Mouse (Mus musculus): ENCODE measurements around the gene Gabbr2. TPM values are rescaled to one million over a fixed set of nuclear protein-coding genes. Genes with fewer than 3 reads are reported as not detected.

Gene Gabbr2
- total RNA-seq, 2 experiments from 2014 or later: 203 to 223 TPM

DNA sequence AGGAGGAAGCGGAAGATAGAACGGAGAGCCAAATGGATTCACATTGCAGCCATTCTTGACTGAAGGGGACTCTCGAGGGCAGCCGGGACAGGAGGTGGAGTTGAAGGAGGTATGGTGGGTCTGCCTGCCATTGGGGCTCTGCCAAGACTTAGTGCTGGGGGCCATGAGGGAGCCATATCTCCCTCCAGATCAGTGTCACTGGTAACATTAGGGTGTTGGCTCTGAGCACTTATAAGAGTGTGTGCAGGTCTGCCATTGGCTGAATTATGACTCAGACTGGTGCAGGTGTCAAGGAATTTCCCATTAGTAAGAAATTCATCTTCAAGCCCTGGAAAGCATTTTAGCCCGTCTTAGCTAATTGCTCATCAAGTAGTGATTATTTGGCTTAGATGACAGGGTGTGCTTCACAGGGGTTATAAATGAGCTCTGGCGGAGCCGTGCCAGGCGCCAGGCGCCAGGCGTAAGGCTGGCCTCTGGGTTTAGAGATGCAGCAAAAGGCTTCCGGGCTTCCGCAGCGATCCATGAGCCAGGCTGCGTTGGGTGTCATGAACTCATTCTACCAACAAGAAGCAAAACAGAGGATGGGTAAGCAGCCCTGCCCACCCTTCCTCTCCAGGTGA, 207.1 kb downstream of the Gabbr2 start:
- DNase-seq (ENCODE audit: low spot score in 2 of 2): no peak
- H3K4me3 ChIP-seq: no peak overlapping the region
- peak overlapping the region; percentile 36 for H3K27ac ChIP-seq
- TF ChIP-seq CTCF (conservative IDR thresholded peaks at IDR 0.05): no peak

DNA sequence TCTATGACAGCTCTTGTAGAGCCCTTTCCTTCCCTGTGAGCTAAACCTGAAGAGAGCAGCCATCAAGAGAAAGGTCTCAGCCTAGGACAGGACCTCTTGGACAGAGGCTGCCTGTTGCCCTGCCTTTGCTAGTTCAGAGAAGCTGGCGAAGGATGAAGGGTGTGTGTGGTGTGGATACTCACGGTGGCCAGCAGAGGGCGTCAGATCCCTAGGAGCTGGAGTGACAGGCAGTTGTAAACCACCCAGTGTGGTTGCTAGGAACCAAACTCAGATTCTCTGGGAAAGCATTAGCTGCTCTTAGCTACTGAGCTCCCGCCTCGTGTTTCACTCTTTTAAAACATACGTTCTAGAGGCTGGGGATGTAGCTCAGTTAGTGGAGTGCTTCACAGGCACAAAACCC, 210.6 kb downstream of the Gabbr2 start:
- H3K27ac ChIP-seq: no peak overlapping the region
- H3K4me3 ChIP-seq: no peak overlapping the region
- TF ChIP-seq CTCF (conservative IDR thresholded peaks at IDR 0.05): peak; percentile 71
- no peak for DNase-seq (ENCODE audit: low spot score in 2 of 2)

DNA sequence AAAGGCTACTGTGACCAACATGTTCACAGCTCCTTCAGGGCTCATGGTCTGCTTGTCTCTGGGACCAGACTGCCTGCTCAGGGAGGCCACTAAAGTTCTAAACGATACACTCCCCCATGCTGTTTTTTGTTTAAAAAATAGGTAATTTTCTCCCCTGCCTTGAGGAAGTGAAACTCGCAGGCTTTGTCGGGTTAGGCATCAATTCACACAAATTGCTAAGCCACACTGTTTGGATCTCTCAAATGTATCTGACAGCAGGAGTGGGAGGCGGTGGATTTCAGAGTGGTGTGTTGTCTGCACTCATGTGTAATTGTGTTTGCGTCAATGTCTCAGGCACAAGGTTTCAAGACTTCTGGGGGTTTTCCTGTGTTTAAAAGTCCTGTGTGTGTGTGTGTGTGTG, 215.7 kb downstream of the Gabbr2 start:
- DNase-seq (ENCODE audit: low spot score in 2 of 2): peak in 1 of 2 experiments; percentile 60
- no peak overlapping the region for H3K4me3 ChIP-seq
- peak overlapping the region; percentile 41; the same call in 1 of the 2 replicates for H3K27ac ChIP-seq
- no peak for TF ChIP-seq CTCF (conservative IDR thresholded peaks at IDR 0.05)

DNA sequence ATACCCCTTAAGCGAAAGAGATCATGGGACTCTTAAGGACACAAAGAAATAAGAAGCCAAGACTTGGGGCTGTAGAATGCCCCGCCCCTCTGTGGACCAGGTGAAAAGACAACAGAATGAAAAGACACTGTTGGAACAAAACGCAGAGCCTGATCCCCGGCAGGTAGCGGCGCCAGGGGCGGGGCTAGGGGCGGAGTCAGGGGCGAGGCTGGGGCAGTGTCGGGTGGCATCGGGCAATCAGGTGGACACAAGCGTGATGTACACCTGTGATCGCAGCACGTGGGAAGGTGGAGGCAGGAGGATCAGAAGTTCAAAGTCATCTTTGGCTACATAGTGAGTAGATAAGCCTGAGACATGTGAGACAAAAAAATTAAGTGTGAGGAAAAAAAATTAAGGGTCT, 217.0 kb downstream of the Gabbr2 start:
- TF ChIP-seq CTCF (conservative IDR thresholded peaks at IDR 0.05): no peak
- H3K27ac ChIP-seq: no peak overlapping the region
- no peak overlapping the region for H3K4me3 ChIP-seq
- no peak for DNase-seq (ENCODE audit: low spot score in 2 of 2)

DNA sequence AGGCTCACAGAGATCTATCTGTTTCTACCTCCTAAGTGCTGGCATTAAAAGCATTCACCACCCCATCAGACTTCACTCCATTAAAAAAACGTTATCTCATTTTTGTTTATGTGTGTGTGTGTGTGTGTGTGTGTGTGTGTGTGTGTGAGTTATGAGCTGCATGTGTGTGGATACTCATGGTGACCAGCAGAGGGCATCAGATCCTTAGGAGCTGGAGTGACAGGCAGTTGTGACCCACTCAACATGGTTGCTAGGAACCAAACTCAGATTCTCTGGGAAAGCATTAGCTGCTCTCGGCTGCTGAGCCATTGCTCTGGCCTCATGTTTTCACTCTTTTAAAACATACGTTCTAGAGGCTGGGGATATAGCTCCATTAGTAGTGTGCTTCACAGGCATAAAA, 218.4 kb downstream of the Gabbr2 start:
- no peak for DNase-seq (ENCODE audit: low spot score in 2 of 2)
- H3K27ac ChIP-seq: no peak overlapping the region
- TF ChIP-seq CTCF (conservative IDR thresholded peaks at IDR 0.05): peak; percentile 18; the same call in 1 of the 2 replicates
- no peak overlapping the region for H3K4me3 ChIP-seq

DNA sequence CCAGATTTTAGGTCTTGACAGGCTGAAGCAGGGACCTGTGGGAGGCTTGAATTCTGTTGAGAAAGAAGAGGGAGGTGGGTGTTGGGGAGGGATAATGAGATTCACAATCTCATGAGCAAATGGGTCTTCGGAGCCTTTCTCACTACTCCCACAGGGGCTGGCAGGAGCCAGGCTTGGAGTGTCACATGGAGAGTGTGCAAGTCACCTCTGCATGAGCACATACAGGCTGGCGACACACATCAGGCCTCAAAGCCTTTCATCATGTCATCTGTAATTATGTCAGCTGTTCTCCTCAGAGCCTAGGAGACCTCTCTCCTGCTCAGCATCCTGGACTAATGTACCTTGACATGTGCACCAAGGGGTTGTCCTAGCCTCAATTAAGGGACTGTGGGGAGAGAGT, 219.1 kb downstream of the Gabbr2 start:
- DNase-seq (ENCODE audit: low spot score in 2 of 2): no peak
- H3K4me3 ChIP-seq: no peak overlapping the region
- peak overlapping the region; percentile 67; the same call in 1 of the 2 replicates for H3K27ac ChIP-seq
- TF ChIP-seq CTCF (conservative IDR thresholded peaks at IDR 0.05): no peak

DNA sequence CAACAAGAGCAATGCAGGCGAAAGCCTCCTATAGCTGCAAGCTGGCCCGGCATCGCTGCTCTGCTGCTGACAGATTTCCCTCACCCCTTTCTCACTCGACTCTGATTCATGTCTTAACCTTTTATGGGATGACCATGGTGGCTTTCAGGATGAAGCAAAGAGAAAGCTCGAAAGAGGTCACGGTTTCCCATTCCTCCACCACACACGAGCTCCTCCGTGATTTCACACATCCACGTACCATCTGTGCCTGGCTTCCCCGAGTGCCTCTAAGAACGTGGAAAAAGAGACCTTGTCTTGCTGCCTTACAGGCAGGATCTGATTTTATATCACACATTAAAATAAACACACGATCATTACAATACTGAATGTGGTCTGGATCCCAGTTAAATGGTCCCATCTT, 220.6 kb downstream of the Gabbr2 start:
- TF ChIP-seq CTCF (conservative IDR thresholded peaks at IDR 0.05): no peak
- H3K4me3 ChIP-seq: no peak overlapping the region
- no peak for DNase-seq (ENCODE audit: low spot score in 2 of 2)
- peak overlapping the region; percentile 67 for H3K27ac ChIP-seq

DNA sequence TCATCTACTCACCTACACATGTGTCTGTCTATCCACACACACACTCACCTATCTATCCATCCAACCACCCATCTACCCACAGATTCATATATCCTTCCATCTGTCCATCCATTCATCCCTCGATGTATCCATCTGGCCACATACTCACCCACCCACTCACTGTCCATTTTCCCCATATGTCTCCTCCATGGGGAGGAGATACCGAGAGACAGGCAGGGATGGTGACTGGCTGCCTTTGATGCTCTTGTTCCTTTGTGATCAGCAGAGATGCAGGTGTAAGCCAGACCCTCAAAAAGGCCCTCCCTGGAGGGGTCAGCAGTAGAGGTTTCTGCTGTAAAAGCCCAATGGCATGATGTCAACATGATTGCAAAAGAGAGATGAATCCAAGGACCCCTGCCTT, 221.0 kb downstream of the Gabbr2 start:
- Histone ChIP-seq H3K4me3 (no peak overlapping the region), H3K27ac (peak overlapping the region; percentile 67)
- no peak for DNase-seq (ENCODE audit: low spot score in 2 of 2)
- no peak for TF ChIP-seq CTCF (conservative IDR thresholded peaks at IDR 0.05)

DNA sequence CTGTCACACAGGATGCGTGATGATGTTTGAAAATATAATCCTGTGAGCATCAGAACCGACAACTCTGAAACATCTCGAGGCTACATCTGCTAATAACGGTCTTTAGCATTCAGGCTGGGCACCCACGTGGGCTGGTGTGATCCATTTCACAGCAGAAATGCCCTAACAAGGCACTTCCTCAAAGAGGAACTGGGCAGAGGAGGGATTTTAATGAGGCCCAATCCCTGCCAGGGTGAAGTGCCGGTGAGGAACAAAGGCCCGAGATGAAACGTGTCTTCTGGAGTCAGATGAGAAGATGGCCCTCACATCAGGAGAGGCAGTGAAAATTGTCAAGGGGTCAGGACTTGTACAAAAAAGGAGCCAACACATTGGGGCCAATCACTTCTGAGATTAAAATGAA, 221.6 kb downstream of the Gabbr2 start:
- Histone ChIP-seq H3K27ac (peak overlapping the region; percentile 67), H3K4me3 (no peak overlapping the region)
- TF ChIP-seq CTCF (conservative IDR thresholded peaks at IDR 0.05): no peak
- DNase-seq (ENCODE audit: low spot score in 2 of 2): no peak

DNA sequence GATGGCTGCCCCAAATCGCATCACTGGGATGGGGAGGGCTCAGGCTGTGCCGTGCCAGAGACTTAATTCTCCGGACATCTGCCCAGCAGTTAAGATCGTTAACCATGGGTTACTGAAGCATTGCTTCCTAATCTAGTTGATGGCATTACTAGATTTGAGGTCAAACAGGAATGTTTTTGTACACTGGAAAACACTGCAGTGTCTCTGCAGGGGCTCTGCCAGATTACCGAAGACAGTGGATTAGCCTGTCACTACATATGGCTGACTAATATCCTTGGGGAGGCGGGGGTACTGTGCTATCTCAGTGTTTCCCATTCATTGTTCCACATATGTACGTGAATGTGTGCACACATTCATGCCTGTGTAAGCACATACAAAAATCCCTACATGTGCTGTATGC, 225.3 kb downstream of the Gabbr2 start:
- DNase-seq (ENCODE audit: low spot score in 2 of 2): no peak
- no peak overlapping the region for H3K4me3 ChIP-seq
- H3K27ac ChIP-seq: peak overlapping the region; percentile 12; the same call in 1 of the 2 replicates
- TF ChIP-seq CTCF (conservative IDR thresholded peaks at IDR 0.05): no peak

DNA sequence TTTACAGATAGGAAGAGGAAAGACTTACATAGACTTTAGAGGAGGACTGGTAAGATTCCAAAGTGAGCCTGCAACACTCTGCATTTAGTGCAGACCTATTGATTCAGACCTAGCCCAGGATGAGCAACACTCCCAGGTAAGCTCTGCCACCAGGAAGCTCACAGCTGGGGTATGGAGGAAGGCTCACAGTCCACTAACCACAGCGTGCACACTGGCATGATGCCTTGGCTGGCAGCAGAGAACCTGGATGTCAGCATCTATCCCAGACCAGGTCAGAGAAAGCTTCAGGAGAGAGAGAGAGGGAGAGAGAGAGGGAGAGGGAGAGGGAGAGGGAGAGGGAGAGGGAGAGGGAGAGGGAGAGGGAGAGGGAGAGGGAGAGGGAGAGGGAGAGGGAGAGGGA, 231.8 kb downstream of the Gabbr2 start:
- H3K4me3 ChIP-seq: no peak overlapping the region
- DNase-seq (ENCODE audit: low spot score in 2 of 2): no peak
- H3K27ac ChIP-seq: peak overlapping the region; percentile 36; the same call in 1 of the 2 replicates
- no peak for TF ChIP-seq CTCF (conservative IDR thresholded peaks at IDR 0.05)

DNA sequence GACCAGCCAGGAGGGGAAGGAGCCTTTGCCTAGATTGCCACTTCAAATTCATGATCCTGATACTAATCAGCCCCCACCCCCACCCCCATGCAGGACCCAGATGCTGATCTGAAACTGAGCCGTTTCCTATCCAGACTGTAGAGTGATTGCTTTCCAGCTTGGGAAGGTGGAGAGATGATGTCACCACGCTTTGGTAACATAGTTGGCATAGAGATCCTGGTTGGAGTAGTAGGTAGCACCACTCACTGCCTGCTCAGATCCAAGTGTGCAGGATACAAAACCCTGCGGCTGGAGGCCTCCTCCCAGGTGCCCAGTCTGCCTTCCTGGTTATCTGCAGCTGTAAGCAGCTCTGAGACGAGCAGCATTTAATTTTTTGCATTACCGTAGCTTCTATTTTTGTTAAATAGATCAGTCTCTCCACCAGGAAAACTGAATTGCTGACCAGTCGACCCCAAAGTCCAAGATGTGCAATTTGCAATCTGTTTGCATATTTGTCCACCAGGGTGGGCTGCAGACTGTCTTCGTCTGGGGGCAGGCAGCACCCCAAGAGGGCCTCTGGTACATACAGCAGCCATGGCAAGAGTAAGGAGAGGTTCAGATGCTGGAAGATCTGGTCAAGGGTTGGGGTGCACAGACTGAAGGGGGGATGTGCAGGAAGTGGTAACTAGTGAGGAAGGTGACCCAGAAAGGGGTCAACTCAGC, 233.2 kb downstream of the Gabbr2 start:
- Histone ChIP-seq H3K27ac (peak overlapping the region; percentile 73), H3K4me3 (no peak overlapping the region)
- DNase-seq (ENCODE audit: low spot score in 2 of 2): no peak
- peak; percentile 45 for TF ChIP-seq CTCF (conservative IDR thresholded peaks at IDR 0.05)

DNA sequence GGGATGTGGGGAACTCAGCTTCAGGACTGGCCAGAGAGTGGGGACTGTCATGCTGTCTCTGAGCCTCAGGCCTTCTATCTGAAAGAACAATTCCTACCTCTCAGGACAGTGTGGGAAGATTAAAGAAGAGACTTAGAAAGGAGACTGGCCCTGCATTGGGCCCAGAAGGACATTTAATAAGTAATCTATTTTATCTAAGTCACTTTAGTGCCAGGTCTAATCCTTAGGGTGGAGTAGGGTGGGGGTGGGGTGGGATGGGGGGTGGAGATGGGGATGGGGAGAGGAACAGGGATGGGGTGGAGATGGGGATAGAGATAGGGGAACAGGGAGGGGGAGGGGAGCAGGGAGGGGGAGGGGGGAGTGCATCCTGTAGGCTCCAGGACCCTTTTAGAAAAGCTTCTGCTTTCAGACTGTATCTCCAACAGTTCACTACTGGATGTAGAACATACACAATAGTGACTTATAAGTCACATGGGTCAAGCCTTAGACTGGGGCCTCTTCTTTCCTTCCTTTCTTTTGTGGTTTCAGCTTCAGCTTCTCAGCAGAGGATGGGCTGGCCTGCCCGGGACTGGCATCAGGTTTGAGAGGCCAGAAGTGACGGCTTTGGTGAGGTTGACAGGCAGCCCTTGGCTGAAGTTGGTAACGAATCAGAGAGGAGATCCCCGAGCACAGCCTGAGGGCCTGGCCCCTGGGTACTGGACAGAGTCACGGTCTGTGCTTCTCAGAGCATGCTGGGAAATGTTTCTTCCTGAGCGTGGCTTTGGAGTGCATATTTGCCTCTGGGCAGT, 237.1 kb downstream of the Gabbr2 start:
- H3K4me3 ChIP-seq: no peak overlapping the region
- peak overlapping the region; percentile 55; the same call in 1 of the 2 replicates for H3K27ac ChIP-seq
- TF ChIP-seq CTCF (conservative IDR thresholded peaks at IDR 0.05): no peak
- DNase-seq (ENCODE audit: low spot score in 2 of 2): no peak

Data from layer of hippocampus, adult 2 months (tissue).